Mouse (Mus musculus): ENCODE data around the gene Olfr611. TPM values are rescaled to one million over a fixed set of nuclear protein-coding genes. Genes with fewer than 3 reads are reported as not detected.
"Not testable (repeated sequence)": the region's sequence is repeated elsewhere in the genome, so short reads cannot be mapped to it uniquely, and the experiment has no call there.

Gene Olfr611
- not detected in 2 replicates for polyA plus RNA-seq (2016; fragmentation: Nextera tagmentation; extraction: Ambion mirVana)

- not testable (repeated sequence) for H3K4me3 ChIP-seq; H3K36me3 ChIP-seq; H3K27me3 ChIP-seq (ENCODE audit: insufficient read depth, poor library complexity, severe bottlenecking); H3K9me3 ChIP-seq; H3K27ac ChIP-seq; DNase-seq (ENCODE audit: low spot score); H3K4me1 ChIP-seq (replicated peaks)
- 64% methylated on average over 1 of the region's 1 CpGs for WGBS
Observed at GRCm38 (mm10) chr7:103520746-103521145, at the start of gene Olfr611. Olfr611 (minus strand) TSS chr7:103520846.

- Histone ChIP-seq H3K9me3 (no peaks in the 10 kb centered on the region), H3K4me3 (no peak within 1 kb of the TSS), H3K27me3 (ENCODE audit: insufficient read depth, poor library complexity, severe bottlenecking) (no peaks in the 10 kb centered on the region), H3K4me1 (replicated peaks) (no peaks in the 10 kb centered on the region), H3K27ac (no peak within 1 kb of the TSS), H3K36me3 (no peaks in the 10 kb centered on the region)
- DNase-seq (ENCODE audit: low spot score): no peak
- WGBS: 75% methylated on average over 3 of the region's 3 CpGs
Observed at GRCm38 (mm10) chr7:103569043-103569442, 48.4 kb upstream of the Olfr611 start, which contains the start of gene Olfr616. Olfr616 (minus strand) TSS chr7:103569143.

GRCm38 (mm10) chr7:103555779-103556178, 35.1 kb upstream of the Olfr611 start, which contains the start of gene Olfr615:
Olfr615 (plus strand) TSS chr7:103556079.
- Histone ChIP-seq H3K36me3 (no peaks in the 10 kb centered on the region), H3K27me3 (ENCODE audit: insufficient read depth, poor library complexity, severe bottlenecking) (no peaks in the 10 kb centered on the region), H3K4me3 (no peak within 1 kb of the TSS), H3K4me1 (replicated peaks) (no peaks in the 10 kb centered on the region), H3K27ac (no peak within 1 kb of the TSS), H3K9me3 (no peaks in the 10 kb centered on the region)
- WGBS: 89% methylated on average over 2 of the region's 2 CpGs
- DNase-seq (ENCODE audit: low spot score): no peak

GRCm38 (mm10) chr7:103547774-103548173, 27.1 kb upstream of the Olfr611 start, which contains the start of gene Olfr613:
Olfr613 (plus strand) TSS chr7:103548074.
- Histone ChIP-seq H3K27me3 (ENCODE audit: insufficient read depth, poor library complexity, severe bottlenecking) (no peaks in the 10 kb centered on the region), H3K36me3 (no peaks in the 10 kb centered on the region), H3K4me1 (replicated peaks) (no peaks in the 10 kb centered on the region), H3K9me3 (no peaks in the 10 kb centered on the region), H3K4me3 (no peak within 1 kb of the TSS), H3K27ac (no peak within 1 kb of the TSS)
- 75% methylated on average over 2 of the region's 2 CpGs for WGBS
- DNase-seq (ENCODE audit: low spot score): no peak

GRCm38 (mm10) chr7:103542617-103543016, 22.0 kb upstream of the Olfr611 start, which contains the start of gene Olfr612:
Olfr612 (minus strand) TSS chr7:103542717.
- H3K27me3 ChIP-seq (ENCODE audit: insufficient read depth, poor library complexity, severe bottlenecking); H3K4me1 ChIP-seq (replicated peaks); H3K27ac ChIP-seq; H3K9me3 ChIP-seq; H3K36me3 ChIP-seq; H3K4me3 ChIP-seq; DNase-seq (ENCODE audit: low spot score): not testable (repeated sequence)
- WGBS: 88% methylated on average over 2 of the region's 2 CpGs

GRCm38 (mm10) chr7:103512022-103512421, 8.6 kb downstream of the Olfr611 start, which contains the start of gene Olfr610:
Olfr610 (minus strand) TSS chr7:103512122.
- Histone ChIP-seq H3K27me3 (ENCODE audit: insufficient read depth, poor library complexity, severe bottlenecking) (no peaks in the 10 kb centered on the region), H3K4me3 (no peak within 1 kb of the TSS), H3K9me3 (no peaks in the 10 kb centered on the region), H3K4me1 (replicated peaks) (no peaks in the 10 kb centered on the region), H3K36me3 (no peaks in the 10 kb centered on the region), H3K27ac (no peak within 1 kb of the TSS)
- DNase-seq (ENCODE audit: low spot score): no peak
- 85% methylated on average over 2 of the region's 2 CpGs for WGBS

GRCm38 (mm10) chr7:103497962-103498361, 22.7 kb downstream of the Olfr611 start, which contains the start of gene Olfr609:
Olfr609 (minus strand) TSS chr7:103498062.
- Histone ChIP-seq H3K4me1 (replicated peaks) (no peaks in the 10 kb centered on the region), H3K27me3 (ENCODE audit: insufficient read depth, poor library complexity, severe bottlenecking) (no peaks in the 10 kb centered on the region), H3K36me3 (no peaks in the 10 kb centered on the region), H3K9me3 (no peaks in the 10 kb centered on the region), H3K4me3 (no peak within 1 kb of the TSS), H3K27ac (no peak within 1 kb of the TSS)
- no peak for DNase-seq (ENCODE audit: low spot score)
- WGBS: 74% methylated on average over 1 of the region's 1 CpGs

GRCm38 (mm10) chr7:103477106-103477505, 43.5 kb downstream of the Olfr611 start:
- H3K4me1 ChIP-seq (replicated peaks); H3K9me3 ChIP-seq; H3K27me3 ChIP-seq (ENCODE audit: insufficient read depth, poor library complexity, severe bottlenecking); H3K4me3 ChIP-seq; H3K27ac ChIP-seq; DNase-seq (ENCODE audit: low spot score); H3K36me3 ChIP-seq: not testable (repeated sequence)
- 91% methylated on average over 9 of the region's 9 CpGs for WGBS

GRCm38 (mm10) chr7:103469577-103469976, 51.1 kb downstream of the Olfr611 start, which contains the start of gene Olfr608:
Olfr608 (plus strand) TSS chr7:103469877.
- Histone ChIP-seq H3K27me3 (ENCODE audit: insufficient read depth, poor library complexity, severe bottlenecking) (no peaks in the 10 kb centered on the region), H3K36me3 (no peaks in the 10 kb centered on the region), H3K27ac (no peak within 1 kb of the TSS), H3K4me1 (replicated peaks) (no peaks in the 10 kb centered on the region), H3K4me3 (no peak within 1 kb of the TSS), H3K9me3 (no peaks in the 10 kb centered on the region)
- DNase-seq (ENCODE audit: low spot score): no peak

Other genes with a start within 250 kb of the Olfr611 start
- not detected in 2 replicates for gene Olfr596, start 215.2 kb downstream of the Olfr611 start, polyA plus RNA-seq (2016; fragmentation: Nextera tagmentation; extraction: Ambion mirVana)
- gene Olfr597, start 204.5 kb downstream of the Olfr611 start, polyA plus RNA-seq (2016; fragmentation: Nextera tagmentation; extraction: Ambion mirVana): not detected in 2 replicates
- gene Olfr598, start 197.3 kb downstream of the Olfr611 start, polyA plus RNA-seq (2016; fragmentation: Nextera tagmentation; extraction: Ambion mirVana): not detected in 2 replicates
- gene Olfr599, start 184.9 kb downstream of the Olfr611 start, polyA plus RNA-seq (2016; fragmentation: Nextera tagmentation; extraction: Ambion mirVana): not detected in 2 replicates
- not detected in 2 replicates for gene Olfr600, start 171.2 kb downstream of the Olfr611 start, polyA plus RNA-seq (2016; fragmentation: Nextera tagmentation; extraction: Ambion mirVana)
- gene Olfr601, start 158.2 kb downstream of the Olfr611 start, polyA plus RNA-seq (2016; fragmentation: Nextera tagmentation; extraction: Ambion mirVana): not detected in 2 replicates
- not detected in 2 replicates for gene Olfr603, start 134.7 kb downstream of the Olfr611 start, polyA plus RNA-seq (2016; fragmentation: Nextera tagmentation; extraction: Ambion mirVana)
- gene Usp17lc, start 105.8 kb downstream of the Olfr611 start, polyA plus RNA-seq (2016; fragmentation: Nextera tagmentation; extraction: Ambion mirVana): not detected in 2 replicates
- gene Olfr605, start 75.4 kb downstream of the Olfr611 start, polyA plus RNA-seq (2016; fragmentation: Nextera tagmentation; extraction: Ambion mirVana): not detected in 2 replicates
- not detected in 2 replicates for gene Olfr606, start 71.8 kb downstream of the Olfr611 start, polyA plus RNA-seq (2016; fragmentation: Nextera tagmentation; extraction: Ambion mirVana)
- gene Olfr607, start 56.7 kb downstream of the Olfr611 start, polyA plus RNA-seq (2016; fragmentation: Nextera tagmentation; extraction: Ambion mirVana): not detected in 2 replicates
- not detected in 2 replicates for gene Olfr608, start 51.0 kb downstream of the Olfr611 start, polyA plus RNA-seq (2016; fragmentation: Nextera tagmentation; extraction: Ambion mirVana)
- not detected in 2 replicates for gene Olfr609, start 22.8 kb downstream of the Olfr611 start, polyA plus RNA-seq (2016; fragmentation: Nextera tagmentation; extraction: Ambion mirVana)
- not detected in 2 replicates for gene Olfr610, start 8.7 kb downstream of the Olfr611 start, polyA plus RNA-seq (2016; fragmentation: Nextera tagmentation; extraction: Ambion mirVana)
- gene Olfr612, start 21.9 kb upstream of the Olfr611 start, polyA plus RNA-seq (2016; fragmentation: Nextera tagmentation; extraction: Ambion mirVana): not detected in 2 replicates
- gene Olfr613, start 27.2 kb upstream of the Olfr611 start, polyA plus RNA-seq (2016; fragmentation: Nextera tagmentation; extraction: Ambion mirVana): not detected in 2 replicates
- not detected in 2 replicates for gene Olfr615, start 35.2 kb upstream of the Olfr611 start, polyA plus RNA-seq (2016; fragmentation: Nextera tagmentation; extraction: Ambion mirVana)
- gene Olfr616, start 48.3 kb upstream of the Olfr611 start, polyA plus RNA-seq (2016; fragmentation: Nextera tagmentation; extraction: Ambion mirVana): not detected in 2 replicates
- gene Olfr617, start 52.2 kb upstream of the Olfr611 start, polyA plus RNA-seq (2016; fragmentation: Nextera tagmentation; extraction: Ambion mirVana): not detected in 2 replicates
- not detected in 2 replicates for gene Olfr618, start 69.3 kb upstream of the Olfr611 start, polyA plus RNA-seq (2016; fragmentation: Nextera tagmentation; extraction: Ambion mirVana)
- gene Olfr619, start 79.7 kb upstream of the Olfr611 start, polyA plus RNA-seq (2016; fragmentation: Nextera tagmentation; extraction: Ambion mirVana): not detected in 2 replicates
- not detected in 2 replicates for gene Olfr620, start 91.7 kb upstream of the Olfr611 start, polyA plus RNA-seq (2016; fragmentation: Nextera tagmentation; extraction: Ambion mirVana)
- gene Olfr622, start 121.9 kb upstream of the Olfr611 start, polyA plus RNA-seq (2016; fragmentation: Nextera tagmentation; extraction: Ambion mirVana): not detected in 2 replicates
- not detected in 2 replicates for gene Olfr623, start 142.9 kb upstream of the Olfr611 start, polyA plus RNA-seq (2016; fragmentation: Nextera tagmentation; extraction: Ambion mirVana)
- gene Olfr624, start 150.3 kb upstream of the Olfr611 start, polyA plus RNA-seq (2016; fragmentation: Nextera tagmentation; extraction: Ambion mirVana): 0.03 TPM in 1 of 2 replicates, not detected in the other
- gene Olfr625-ps1, start 161.9 kb upstream of the Olfr611 start, polyA plus RNA-seq (2016; fragmentation: Nextera tagmentation; extraction: Ambion mirVana): not detected in 2 replicates
- gene Olfr243, start 193.8 kb upstream of the Olfr611 start, polyA plus RNA-seq (2016; fragmentation: Nextera tagmentation; extraction: Ambion mirVana): not detected in 2 replicates
- not detected in 2 replicates for gene Olfr628, start 209.5 kb upstream of the Olfr611 start, polyA plus RNA-seq (2016; fragmentation: Nextera tagmentation; extraction: Ambion mirVana)
- not detected in 2 replicates for gene Olfr629, start 224.1 kb upstream of the Olfr611 start, polyA plus RNA-seq (2016; fragmentation: Nextera tagmentation; extraction: Ambion mirVana)
- gene Olfr630, start 236.5 kb upstream of the Olfr611 start, polyA plus RNA-seq (2016; fragmentation: Nextera tagmentation; extraction: Ambion mirVana): not detected in 2 replicates

Measured in hindbrain, embryonic 10.5 days (tissue).